Mouse (Mus musculus) cerebellum, adult 8-10 months (tissue): Measurements from ENCODE around the gene Lgr5.
A peak's percentile ranks its signal among the peaks of the same experiment; 100 is the strongest.

Experiments
- DNase-seq: peaks from one replicate; pipeline ENCODE4 v3.0.0; 2022

Gene Lgr5

DNA sequence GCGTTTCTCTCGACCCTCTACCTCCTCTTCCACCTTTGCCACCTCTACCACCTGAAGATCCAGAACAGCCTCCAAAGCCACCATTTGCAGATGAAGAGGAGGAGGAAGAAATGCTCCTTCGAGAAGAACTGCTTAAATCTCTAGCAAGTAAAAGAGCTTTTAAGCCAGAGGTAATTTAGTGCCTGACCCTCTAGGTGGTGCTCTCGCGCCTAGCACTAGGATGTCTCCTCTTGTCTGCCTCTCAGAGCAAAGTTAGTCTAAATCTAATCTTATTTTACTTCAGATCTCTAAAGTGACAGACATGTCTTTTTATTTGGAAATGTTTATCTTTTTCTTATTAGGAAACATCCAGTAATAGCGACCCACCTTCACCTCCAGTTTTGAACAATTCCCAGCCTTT, 181.2 kb downstream of the Lgr5 start:
- peak; percentile 33 for DNase-seq
